Mouse (Mus musculus): Measurements from ENCODE around the gene Tbxas1.

The Tbxas1 gene

DNA sequence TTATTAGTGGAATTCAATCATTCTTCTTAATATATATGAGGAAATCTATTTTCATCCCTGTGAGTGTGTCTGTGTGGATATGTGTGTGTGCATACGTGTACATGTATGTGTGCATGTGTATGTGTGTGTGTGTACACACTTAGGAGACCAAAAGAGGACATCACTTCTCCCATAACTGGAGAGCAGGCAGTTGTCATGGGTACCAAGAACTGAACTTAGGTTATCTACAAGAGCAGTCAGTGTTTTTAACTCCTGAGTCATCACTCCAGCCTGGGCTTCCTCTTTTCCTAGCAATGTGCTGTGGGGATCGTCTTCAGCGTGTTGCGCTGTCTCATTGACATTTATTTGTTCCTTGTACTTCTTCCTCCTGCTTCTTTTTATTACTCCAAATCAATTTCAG, 24.9 kb downstream of the Tbxas1 start:
- no peak for DNase-seq (ENCODE audit: low read depth)

DNA sequence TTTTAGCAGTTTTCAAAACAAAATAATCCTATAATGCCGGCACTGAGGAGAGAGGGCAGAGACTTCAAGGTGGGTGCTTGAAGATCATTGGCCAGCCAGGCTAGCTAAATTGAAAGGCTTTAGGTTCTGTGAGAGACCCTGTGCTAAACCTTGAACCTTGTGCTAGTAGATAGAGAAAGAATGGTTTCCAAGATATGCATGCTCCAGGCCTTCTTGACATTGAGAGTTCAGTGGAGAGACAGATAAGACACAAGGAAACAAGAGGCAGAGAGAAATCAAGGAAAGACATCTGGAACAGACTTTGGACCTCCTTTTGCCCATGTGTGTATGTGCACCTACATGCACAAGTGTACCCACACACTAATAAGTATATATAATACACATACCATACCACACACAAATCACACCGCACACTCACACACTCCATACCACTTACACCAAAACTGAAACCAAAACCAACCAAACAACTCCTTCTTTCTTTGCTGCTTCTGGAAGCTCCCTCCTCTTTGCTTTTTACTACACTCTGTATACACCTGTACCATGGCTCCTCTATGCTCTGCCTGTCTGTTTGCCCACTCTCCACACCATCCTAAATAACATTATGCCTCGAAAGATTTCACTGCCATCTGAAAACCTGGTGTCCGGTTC, 25.4 kb downstream of the Tbxas1 start:
- DNase-seq (ENCODE audit: low read depth) = no peak

DNA sequence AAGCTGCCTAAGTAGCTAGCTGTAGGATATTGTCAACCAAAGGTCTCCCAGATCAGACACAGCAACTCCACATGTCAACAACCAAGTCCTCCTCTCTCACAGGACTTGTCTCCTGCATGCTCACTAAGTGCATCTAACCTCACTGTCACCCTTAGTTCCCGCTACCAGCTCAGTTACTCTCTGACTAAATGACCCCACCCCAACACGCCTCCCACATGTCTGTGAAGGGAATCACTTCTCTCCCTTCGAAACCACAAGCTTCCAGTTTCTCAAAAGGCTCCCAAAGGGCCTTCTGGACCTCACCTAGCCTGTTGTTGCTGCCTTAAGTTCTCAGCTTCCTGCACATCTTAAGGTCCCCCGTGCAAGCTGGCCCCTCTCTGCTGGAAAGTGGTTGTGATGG, 25.9 kb downstream of the Tbxas1 start:
- DNase-seq (ENCODE audit: low read depth) = no peak

DNA sequence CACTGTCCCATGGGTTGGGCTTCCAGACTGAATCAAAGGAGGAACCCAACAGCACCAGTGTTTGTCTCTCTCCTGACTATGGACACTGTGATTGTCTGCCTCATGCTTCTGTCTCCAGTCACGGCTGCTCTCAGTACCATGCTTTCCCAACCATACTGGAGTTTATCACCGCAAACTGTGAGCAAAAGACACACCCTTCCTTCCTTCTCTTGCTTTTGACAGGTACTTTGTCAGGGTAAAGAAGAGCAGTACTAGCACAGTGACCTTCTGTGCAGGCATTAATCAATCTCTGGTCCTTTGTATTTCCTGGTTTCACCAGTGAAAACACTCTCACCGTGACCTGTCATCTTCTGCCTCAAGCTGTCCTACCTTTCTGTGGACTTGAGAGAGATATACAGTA, 26.4 kb downstream of the Tbxas1 start:
- no peak for DNase-seq (ENCODE audit: low read depth)

DNA sequence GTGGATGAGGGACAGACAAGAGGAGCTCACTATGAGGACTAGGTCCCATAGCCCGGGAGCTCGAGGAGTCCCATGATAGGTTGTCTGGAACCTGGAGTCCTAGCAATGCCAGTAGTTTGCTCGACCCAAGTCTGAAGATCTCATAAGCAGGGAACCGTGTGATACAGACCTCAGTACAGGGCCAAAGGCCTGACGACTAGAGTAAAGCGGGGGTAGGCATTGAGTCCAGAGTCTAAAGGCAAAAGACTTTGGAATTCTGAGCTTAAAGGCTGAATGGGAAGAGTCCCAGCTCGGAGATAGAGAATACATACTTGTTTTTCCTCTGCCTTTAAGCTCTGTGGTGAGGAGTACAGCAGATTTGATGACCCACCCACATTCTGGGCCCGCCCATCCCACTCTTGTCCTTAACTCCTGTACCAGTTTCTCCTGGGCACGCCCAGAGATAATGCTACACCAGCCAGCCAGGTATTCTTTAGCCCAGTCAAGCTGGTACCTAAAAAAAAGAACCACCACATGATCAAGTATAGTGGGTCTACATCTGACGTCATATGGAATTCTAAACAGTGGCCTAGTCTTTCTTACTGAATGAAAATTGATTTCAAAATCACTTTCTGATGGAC, 27.7 kb downstream of the Tbxas1 start:
- no peak for DNase-seq (ENCODE audit: low read depth)

DNA sequence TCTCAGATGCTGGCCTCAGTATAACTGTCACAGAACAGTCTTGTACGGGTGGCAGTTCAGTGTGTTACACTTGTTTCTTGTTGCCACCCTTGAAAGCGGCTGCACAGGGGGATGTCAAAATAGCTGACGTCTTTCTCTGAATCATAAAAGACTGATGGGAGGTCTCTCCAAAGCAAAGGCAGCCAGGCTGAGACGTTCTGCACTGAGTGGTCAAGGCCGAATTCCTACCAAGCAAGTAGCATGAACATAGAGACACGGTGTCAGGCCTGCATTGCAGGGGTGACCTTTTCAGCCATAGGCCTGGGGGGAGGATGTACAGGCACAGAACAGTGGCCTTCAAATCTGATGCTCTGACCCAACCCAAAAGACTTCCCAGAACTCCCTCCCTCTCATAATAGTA, 30.8 kb downstream of the Tbxas1 start:
- no peak for DNase-seq (ENCODE audit: low read depth)

DNA sequence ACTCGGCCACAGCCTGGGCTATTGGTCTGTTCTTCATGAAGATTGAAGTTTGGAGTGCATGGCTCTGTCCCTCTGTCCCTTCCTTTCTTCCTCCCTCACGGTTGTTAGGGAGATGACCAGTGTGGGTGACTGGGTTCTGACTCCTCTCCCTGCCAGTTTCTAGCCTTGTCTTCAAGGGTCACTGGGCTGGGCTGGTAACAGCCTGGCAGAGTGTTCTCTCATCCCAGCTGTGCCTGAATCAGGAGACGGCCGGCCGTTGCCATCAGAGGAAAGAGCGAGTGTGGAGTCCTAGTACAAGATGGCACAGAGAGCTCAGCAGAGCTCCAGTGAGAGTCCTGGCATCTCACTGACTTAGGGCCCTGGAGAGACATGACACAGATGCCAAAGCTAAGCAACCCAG, 33.2 kb downstream of the Tbxas1 start:
- no peak for DNase-seq (ENCODE audit: low read depth)

DNA sequence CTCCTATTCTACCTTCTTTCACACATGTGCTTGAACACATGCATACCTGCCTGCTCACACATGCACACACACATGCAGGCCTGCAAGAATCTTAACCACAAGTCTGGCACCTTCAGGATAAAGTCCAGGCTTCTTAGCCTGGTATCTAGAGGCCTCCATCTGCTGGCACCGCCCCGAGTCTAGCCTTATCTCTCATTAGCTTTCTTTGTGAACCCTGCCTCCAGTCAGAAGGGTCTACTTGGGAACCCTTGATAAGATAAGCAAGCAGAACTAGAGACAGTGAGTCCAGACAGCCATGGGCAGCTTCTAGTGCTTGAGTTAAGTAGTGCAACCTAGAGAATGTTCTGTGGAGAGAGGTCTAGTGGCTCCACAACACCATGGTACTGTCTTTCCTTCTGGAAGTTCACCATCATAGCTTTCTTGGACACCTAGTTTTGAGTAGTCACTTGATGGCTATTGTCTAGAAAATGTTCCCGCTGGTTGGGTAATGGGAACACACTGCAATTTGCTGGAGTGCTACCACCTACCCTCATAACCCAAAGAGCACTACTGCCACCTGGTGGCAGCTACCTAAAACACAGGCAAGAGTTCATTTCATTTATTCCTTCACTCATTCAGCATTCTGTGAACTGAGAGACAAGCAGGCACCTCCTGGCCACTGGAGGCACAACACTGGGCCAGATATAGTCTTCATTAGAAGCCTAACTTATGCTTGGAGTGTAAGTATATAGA, 35.8 kb downstream of the Tbxas1 start:
- DNase-seq (ENCODE audit: low read depth) = peak; percentile 32

DNA sequence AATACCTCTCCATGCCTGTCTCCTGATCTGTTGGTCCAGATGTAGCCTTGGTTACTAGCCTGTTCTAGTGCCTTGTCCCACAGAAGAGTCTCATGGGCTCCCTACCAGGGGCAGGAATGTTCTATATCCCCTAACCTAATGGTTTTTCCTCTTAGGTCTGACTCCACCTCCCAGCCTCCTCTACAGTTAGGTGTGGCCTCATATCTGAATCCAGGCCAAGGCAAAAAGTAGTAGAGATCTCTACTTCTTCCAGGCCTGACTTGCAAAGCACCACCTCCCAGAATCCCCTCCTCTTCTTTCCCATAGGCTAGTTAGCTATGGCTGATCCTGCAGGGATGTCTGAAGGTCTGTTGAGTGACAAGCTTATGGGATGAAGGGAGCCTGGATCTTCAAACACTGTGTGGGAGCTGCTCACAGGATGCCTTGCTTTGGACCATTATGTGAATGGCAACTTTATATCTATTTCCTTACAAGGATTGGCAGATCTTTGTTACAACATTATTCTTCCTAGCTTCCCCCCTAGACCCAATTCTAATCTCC, 37.0 kb downstream of the Tbxas1 start:
- no peak for DNase-seq (ENCODE audit: low read depth)

DNA sequence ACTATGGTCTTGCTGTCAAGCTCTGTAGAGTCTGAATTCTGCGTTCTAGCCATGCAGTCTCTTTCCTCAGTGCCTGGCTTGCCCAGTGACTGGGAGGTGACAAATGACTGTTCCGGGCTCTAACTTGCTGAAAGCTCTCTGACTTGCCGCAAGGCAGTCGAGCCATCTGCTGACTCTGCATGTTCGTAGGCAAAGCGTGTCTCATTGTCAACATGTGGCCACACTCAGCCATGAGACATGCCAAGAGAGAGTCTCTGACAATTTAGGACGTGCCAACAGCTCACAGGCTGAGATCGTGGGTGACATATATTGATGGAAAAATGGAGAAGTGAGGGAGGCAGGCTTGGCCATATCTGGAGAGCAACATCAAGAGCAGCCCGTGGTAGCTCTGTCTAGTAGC, 37.6 kb downstream of the Tbxas1 start:
- DNase-seq (ENCODE audit: low read depth) = no peak

DNA sequence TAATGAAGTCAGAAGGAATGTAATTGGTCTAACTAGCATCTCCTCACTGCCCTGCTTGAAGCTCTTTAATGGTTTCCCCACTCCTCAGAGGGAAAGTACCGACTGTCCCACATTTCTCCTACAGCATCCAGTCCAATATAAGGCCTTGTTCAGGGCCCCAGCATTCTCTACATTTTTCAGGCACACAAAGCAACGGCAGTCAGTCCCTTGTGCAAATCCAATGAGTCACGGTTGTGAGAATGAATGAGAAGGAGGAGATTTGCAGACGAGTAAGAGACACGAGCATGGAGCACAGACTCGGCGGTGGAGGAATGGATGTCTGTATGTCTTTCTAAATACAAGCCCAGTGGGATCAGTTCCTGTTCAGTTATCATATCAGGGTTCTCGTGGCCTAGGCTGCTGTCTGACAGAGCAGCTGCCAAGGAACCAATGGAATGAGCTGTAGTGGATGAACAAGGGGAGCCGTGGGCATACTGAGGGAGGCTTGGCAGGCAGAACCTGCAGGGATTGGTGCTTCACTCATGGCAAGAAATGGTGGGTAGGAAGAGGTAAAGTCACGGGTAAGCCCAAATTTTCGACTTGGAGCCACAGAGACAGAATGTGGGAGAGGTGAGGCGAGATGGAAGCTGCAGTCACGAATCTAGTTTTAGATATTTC, 38.3 kb downstream of the Tbxas1 start:
- no peak for DNase-seq (ENCODE audit: low read depth)

DNA sequence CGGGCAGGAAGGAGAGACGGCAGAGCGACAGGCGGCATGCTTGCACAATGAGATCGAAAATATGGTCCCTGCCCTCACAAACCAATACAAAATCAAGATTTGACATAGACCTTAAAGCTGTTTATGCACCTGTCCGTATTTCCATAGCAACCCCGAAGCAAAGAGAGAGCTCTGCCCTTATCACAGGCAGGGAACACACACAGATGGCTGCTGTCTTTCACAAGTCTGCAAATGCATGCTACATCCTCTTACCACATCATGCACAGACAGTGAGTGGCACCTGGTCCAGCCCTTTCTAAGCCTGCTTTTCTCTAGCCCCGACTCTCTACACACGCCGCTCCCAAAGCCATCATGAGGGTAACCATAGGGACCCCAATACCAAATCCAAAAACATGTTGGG, 39.0 kb downstream of the Tbxas1 start:
- DNase-seq (ENCODE audit: low read depth) = no peak

DNA sequence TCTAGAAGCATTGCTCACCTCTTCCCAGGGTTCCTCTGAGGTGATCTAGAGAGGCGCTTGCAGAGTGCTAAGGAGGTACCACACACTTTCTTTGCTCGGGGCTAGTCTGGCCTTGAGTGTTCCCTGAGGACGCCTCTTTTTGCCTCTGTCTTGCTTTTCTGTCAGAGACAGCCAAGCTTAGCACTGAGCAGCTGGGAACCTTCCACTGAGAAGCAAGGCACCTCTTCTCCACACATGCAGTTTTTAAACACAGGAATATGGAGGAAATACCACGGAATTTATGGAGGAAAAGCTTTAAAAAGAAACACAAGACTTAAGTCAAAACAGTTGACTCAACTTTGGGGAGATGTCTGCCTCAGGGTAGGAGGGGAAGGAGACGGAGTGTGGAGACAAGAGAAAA, 40.6 kb downstream of the Tbxas1 start:
- no peak for DNase-seq (ENCODE audit: low read depth)

DNA sequence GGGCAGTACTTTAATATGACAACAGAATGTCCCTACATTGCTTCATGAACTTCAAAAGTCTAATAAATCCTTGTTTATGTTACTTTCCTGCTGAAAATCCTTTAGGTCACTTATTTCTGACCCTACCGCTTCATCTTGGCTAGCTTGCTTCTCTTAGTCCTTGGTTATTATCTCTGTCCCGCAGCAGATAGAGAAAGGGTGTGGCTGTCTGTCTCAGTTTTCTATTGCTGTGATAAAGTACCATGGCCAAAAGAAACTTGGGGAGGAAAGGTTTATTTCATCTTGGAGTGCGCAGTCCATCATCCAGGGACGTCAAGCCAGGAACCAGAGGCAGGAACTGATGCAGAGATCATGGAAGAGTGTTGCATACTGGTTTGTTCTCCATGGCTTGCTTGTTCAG, 41.4 kb downstream of the Tbxas1 start:
- no peak for DNase-seq (ENCODE audit: low read depth)

DNA sequence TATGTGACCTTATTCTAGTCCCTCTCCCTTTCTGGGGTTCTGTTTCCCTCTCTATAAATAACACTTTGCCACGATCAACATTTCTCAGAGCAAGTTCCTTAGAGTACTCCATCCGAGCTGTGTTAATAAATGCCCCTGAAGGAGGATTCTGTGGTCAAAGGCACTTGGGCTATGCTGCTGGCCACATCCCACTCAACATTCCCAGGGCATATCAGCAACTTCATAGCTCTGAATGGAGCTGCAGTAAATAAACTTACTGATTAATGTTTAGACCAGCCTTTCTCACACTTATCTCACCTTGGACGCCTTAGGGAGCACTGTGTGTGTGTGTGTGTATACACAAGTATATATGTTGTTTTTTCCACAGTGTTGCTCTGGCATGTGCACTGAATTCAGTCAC, 42.2 kb downstream of the Tbxas1 start:
- no peak for DNase-seq (ENCODE audit: low read depth)

DNA sequence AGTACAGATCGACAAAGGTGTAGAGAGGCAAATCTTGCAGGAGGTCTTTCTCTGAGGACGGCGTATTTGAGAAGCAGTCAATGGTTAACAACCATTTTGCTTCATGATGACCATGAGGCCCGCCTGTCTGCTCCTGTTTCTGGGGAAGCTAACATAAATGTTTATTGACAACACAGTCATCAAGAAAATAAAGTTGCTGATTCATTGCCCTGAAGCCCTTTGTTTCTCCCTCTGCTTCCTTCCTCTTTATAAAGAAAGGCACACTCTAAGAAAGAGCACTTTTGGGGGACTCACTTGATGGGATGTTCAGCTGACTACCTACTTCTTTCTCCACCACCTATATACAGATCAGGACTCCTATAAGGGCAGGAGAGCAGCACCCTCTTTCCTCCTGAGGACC, 43.5 kb downstream of the Tbxas1 start:
- DNase-seq (ENCODE audit: low read depth) = no peak

DNA sequence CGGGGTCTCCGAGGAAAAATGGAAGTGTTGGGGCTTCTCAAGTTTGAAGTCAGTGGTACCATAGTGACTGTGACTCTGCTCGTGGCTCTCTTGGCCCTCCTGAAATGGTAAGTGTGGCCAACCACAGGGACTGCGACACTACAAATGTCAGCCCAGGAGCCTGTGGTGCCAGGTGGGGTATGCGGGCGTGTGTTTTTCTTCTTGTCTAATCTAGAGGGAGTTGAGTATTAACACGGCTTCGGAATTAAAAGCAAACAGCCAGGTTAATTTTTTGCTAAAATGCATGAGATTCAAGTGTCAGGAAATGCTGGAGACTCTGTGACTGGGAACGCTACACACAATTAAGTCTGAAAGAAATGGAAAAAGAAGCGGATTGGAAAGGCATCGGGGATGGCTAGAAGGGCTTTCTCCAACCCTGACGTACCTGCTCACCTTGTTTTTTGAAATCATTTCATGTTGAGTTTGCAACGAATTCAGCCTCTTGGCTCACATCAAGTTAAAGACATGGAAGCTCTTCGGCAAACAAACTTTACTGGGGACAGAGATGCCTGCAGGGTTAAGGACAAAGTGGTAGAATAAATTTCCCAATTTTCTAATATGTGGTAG, 44.0 kb downstream of the Tbxas1 start:
- DNase-seq (ENCODE audit: low read depth) = no peak

DNA sequence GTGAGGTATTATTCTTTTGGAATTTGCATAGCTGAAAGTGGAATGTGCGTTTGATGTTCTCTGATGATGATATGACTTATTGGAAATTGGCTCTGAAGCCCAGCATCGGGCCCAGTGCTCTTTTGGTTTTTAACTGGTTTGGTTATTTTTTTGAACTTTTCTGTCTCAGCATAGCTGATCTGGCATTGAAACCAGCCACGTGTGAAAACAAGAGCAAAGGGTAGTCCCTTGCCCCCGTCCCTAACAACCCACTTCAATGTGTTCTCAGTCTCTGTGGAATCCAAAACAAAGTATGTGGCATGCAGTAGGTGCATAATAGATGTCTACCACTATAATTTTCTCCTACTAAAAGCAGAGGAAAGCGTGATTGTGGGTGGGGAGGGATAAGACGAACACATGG, 44.9 kb downstream of the Tbxas1 start:
- DNase-seq (ENCODE audit: low read depth) = no peak

DNA sequence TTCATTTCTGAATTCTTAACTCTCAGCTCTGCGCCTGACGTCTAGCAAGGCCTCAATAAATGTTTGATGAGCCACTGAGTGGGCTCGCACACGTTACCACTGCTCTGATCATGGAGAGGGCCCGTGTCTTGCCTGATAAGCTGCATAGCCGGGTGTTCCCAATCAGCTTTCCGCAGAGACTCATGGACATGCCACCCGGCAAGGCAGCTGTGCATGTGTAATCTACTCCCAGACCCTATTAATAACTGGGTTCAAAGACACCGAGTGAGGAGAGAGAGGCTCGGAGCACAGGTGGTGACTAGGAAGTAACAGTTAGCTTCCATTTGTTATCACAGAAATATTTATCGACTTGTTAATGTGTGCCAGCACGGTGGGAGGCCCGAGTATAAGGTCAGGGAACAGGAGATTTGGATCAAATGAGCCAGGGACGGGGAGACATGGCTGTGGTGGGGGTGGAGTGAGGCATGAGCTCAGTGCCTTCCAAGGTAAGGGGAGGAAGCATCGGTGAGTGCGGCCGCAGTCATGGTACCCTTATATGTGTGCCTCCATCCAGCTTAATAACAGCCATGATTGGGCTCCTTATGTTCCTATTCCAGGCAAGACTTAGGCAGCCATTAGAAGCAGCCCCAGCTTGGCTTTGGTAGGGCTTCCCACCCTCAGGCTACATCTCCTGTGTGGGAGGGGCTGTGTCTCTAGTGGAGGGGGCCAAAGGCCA, 46.0 kb downstream of the Tbxas1 start:
- DNase-seq (ENCODE audit: low read depth) = no peak

DNA sequence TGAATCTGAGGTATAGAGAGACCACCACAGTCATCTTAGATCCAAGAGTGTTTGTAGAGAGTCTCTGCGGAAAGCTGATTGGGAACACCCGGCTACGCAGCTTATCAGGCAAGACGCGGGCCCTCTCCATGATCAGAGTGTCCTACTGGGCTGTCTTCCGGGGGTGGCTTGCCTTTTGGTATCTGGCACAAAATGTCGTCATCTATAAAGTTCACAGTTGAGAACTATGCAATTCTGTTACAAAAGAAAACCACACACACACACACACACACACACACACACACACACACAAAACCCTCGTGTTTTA, 46.6 kb downstream of the Tbxas1 start:
- DNase-seq (ENCODE audit: low read depth) = no peak

DNA sequence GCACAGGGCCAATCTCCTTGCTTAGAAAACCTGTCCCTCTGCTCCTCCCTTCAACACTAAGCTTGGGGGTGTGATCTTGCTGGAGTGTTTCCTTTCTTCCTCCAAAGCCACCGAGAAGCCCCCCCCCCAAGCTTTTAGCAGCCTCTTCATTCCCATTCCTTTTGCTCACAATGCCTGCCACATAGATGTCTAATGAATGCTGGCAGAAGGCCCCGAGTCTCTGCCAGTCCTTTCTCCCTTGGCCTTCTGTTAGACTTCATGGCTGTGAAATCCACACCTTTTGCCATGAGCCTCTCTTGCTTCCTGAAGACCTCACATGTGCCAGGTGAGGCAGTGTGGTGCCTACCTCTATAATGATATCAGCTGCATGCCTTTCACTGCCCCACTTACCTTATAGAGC, 47.3 kb downstream of the Tbxas1 start:
- no peak for DNase-seq (ENCODE audit: low read depth)

DNA sequence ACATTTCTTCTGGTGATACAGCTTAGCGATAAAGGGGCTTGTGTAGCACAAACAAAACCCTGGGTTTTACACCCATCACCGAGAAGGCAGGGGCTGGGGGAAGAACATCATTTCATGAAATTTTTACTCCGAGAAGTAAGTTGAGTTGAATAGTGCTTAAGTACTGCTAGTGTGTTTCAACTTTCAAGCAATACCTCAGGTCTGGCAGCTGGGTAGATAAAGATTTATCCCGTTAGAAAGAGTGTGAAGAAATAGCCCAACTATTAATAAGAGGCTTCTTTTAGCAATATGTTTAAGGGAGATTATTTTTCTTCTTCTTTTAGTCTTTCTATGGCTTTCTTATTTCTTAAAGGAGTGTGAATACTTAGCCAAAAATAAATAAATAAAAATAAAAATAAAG, 48.2 kb downstream of the Tbxas1 start:
- DNase-seq (ENCODE audit: low read depth) = no peak

Data from fibroblast of lung, adult 2 months (primary cell).